Mouse (Mus musculus): ENCODE data around the gene Lpar4.

Lpar4 gene

GRCm38 (mm10) chrX:106920175-106920827 is at the start of gene Lpar4:
TSS of gene Lpar4 (plus strand) at chrX:106920625.
- peak; percentile 17 for DNase-seq

- DNase-seq, result no peak
Measured at GRCm38 (mm10) chrX:106871426-106871825, 49.0 kb upstream of the Lpar4 start.

GRCm38 (mm10) chrX:106871894-106872293 is 48.5 kb upstream of the Lpar4 start:
- DNase-seq, result no peak

GRCm38 (mm10) chrX:106872315-106872714 is 48.1 kb upstream of the Lpar4 start:
- no peak for DNase-seq

- no peak for DNase-seq
Measured at GRCm38 (mm10) chrX:106897707-106898275, 22.6 kb upstream of the Lpar4 start.

- no peak for DNase-seq
Measured at GRCm38 (mm10) chrX:106920828-106921619, 599 bp downstream of the Lpar4 start.

GRCm38 (mm10) chrX:106924572-106924971 is 4.1 kb downstream of the Lpar4 start:
- DNase-seq, result no peak

GRCm38 (mm10) chrX:106939326-106939725 is 18.9 kb downstream of the Lpar4 start:
- DNase-seq, result no peak

- no peak for DNase-seq
Measured at GRCm38 (mm10) chrX:106950558-106950957, 30.1 kb downstream of the Lpar4 start.

GRCm38 (mm10) chrX:106951016-106951415 is 30.6 kb downstream of the Lpar4 start:
- no peak for DNase-seq

- DNase-seq, result no peak
Measured at GRCm38 (mm10) chrX:106953840-106954239, 33.4 kb downstream of the Lpar4 start.

- DNase-seq, result no peak
Measured at GRCm38 (mm10) chrX:106962233-106962632, 41.8 kb downstream of the Lpar4 start.

GRCm38 (mm10) chrX:106964326-106964725 is 43.9 kb downstream of the Lpar4 start:
- DNase-seq, result no peak

Measured in thymus, postnatal 4 days (tissue).